Mouse (Mus musculus): ENCODE results near the gene Fcrlb.
"Not testable (repeated sequence)": the region's sequence is repeated elsewhere in the genome, so short reads cannot be mapped to it uniquely, and the experiment has no call there.

The Fcrlb gene

DNA sequence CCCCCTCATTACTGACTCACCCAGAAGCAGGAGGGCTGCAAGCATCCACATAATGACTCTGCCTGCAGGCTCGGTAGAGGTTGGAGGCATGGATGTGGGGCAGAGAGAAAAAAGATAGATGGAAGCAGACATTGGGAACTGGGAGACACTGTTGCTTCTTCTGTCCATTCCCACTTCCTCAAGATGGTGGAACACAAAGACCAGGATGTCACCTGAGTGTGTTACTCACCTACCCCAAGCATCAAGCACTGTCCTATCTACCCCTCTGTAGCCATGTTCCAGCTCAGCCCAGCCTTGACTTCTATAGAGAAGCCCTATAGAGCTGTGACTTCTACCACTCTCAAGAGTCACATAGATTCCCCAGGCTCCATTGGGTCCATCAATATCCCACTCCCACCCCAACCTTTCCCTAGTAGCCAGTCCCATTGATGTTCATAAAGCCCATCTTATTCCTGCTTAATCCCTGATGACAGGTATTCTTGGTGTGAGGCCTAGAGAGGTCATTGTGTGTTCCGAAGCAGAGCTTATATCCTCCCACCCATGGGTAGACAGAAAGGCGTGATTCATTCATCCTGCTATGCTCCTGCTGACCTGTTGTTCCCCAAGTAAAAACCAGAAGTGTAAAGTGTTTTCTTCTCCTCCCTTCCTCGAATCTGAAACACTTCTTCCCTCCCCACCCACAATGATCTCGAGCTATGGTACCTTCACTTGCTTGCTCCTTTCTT is at the start of gene Fcrlb:
Gene Fcrlb (minus strand): TSS at position 51 of the 725 bp plus-strand sequence.
- DNase-seq, result no peak

DNA sequence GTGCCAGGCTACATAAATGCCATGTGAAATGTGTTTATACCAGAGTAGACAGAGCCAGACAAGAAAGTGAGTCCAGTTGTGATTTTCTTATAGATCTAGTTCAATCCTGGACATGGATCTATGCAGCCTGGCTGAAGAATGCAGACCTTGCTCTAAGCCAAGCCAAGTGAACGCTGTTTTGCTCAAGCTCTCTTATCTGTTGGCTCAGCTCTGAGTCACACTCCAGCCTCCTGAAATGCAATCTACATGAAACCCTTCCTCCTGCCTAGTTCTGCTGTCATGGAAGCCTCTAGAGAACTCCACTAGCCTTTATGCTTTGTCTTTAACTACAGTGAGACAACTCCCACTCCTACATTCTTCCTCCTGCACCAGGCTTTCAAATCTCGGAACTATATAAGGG is 49.6 kb upstream of the Fcrlb start:
- no peak for DNase-seq

DNA sequence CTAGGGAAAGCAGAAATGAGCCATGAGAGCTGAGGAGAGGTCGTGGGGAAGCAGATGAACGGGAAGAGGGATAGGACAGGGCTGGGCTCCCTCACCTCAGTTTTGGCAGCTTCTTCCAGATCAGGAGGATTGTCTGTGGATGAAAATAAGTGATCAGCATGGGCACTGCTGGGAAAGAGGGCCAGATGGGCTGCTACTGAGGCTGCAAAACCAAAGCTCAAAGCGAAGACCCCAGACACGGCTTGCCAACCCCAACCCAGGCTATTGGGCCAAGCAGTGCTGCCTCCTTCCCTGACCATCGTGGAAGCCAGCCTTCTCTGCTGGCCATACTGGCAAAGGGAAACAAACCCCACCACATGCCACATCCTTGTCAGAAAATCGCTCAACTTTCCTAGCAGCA is 48.4 kb upstream of the Fcrlb start:
- no peak for DNase-seq

DNA sequence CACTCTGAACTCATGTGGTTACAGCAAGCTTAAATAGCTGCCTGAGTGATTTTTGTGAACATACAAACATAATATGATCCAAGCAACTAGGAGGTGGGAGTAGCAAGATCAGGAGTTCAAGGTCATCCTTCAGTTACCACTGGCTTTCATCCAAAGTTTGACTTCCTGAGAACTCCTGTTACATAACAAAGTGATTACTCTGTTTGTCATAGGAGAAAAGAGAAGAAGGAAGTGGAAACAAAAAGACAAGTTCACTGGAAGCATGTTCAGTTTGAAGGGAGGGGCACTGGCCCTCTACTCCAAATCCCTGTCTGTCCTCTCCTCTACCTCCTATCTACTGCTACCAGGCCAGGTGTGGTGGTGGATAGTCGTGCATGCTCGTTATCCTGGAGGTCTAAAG is 47.0 kb upstream of the Fcrlb start:
- DNase-seq, result no peak

DNA sequence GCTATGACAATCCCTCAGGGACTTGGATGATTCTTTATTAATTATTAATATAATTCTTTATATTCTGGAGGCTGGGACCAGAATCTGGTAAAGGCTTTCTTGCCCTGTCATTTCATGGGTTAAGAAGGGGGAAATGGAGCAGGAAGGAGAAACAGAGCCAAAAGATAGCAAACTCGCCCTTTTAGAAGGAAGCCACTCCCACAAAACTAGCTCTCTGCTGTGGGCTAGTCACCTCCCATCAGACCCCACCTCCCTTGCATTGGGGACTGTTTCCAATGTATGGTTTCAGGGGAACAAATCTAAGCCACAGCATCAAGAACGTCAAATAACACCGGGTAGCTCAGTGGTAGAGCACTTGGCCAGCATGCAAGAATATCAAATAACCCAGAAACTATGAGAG is 45.5 kb upstream of the Fcrlb start:
- no peak for DNase-seq

DNA sequence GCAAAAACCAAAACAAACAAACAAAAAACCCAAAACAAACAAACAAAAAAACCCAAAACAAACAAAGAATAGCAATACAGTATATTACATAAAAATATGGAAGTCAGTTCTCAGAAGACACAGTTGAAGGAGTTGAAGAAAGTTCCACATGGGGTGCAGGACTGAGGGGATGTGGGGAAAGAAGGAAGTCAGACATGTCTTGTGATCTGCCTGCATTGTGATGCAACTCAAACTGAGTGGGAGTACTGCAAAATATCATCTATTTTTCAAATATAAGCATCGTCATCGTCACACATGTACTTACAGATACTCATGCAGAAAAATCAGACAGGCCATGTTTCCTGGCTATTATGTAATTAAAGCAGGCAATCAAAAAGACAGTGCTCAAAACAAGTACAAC is 40.5 kb upstream of the Fcrlb start:
- DNase-seq, result peak in 1 of 2 experiments; percentile 23

DNA sequence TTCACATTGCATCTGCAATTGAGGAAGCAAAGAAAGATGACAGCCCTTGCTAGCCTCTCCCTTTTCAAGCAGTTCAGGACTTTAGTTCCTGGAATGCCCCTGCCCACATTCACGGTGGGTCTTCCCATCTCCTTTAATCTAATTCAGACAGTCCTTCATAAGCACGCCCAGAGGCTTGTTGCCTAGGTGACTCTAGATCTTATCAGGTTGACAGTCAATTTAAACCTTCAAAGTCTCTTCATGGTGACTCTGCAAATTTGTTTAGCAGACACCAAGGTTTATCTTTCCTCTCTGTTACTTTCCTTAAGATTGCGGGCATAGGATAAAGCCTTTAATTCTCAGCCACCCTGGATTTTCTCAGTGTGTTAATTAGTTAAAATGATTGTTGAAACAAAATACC is 38.0 kb upstream of the Fcrlb start:
- DNase-seq, result no peak

DNA sequence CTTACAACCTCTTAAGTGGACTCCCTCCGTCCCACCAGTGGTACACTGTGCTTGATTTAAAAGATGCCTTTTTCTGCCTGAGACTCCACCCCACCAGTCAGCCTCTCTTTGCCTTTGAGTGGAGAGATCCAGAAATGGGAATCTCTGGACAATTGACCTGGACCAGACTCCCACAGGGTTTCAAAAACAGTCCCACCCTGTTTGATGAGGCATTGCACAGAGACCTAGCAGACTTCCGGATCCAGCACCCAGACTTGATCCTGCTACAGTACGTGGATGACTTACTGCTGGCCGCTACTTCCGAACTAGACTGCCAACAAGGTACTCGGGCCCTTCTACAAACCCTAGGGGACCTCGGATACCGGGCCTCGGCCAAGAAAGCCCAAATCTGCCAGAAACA is 32.2 kb upstream of the Fcrlb start:
- not testable (repeated sequence) for DNase-seq

DNA sequence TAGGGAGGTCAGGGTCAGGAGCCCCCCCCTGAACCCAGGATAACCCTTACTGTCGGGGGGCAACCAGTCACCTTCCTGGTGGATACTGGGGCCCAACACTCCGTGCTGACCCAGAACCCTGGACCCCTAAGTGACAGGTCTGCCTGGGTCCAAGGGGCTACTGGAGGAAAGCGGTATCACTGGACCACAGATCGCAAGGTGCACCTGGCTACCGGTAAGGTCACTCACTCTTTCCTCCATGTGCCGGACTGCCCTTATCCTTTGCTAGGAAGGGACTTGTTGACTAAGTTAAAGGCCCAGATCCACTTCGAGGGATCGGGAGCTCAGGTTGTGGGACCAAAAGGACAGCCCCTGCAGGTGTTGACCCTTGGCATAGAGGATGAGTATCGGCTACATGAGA is 31.4 kb upstream of the Fcrlb start:
- DNase-seq, result not testable (repeated sequence)

DNA sequence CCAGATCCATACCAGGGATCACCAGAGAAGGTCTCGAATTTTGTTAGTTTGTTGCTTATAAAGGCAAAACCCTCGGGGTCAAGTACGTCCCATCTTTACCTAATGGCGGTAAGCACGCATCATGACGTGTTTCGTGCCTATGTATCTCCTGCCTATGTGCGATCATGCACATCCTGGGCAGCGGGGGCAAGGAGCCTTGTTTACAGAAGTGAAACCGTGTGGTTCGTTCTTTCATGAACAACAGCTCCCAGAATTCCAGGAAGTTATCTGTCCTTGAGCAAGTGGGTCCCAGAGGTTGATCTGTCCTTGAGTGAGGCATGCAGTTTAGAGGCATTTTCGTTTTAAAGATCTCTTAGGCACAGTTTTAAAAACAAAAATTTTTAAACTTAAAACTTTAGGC is 26.5 kb upstream of the Fcrlb start:
- peak; percentile 48 to 53 for DNase-seq

DNA sequence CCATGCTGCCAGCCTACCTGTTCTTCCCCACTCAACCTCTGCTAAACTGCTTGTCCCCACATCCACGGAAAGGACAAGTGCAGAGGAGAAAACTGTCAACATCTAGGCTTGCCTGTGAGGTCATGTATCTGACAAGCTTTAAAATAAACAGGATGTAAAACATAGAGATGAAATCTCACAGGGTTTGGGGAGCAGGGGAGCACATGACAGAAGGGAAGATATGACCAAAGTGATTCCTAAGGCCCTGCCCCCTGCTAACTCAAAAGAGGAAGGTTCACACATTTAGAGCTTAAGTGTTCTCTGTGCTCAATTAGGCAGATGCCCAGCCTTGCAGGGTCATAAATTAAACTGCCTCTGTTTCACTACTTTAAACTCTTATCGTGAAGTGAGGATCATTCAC is 21.6 kb upstream of the Fcrlb start:
- DNase-seq, result no peak

DNA sequence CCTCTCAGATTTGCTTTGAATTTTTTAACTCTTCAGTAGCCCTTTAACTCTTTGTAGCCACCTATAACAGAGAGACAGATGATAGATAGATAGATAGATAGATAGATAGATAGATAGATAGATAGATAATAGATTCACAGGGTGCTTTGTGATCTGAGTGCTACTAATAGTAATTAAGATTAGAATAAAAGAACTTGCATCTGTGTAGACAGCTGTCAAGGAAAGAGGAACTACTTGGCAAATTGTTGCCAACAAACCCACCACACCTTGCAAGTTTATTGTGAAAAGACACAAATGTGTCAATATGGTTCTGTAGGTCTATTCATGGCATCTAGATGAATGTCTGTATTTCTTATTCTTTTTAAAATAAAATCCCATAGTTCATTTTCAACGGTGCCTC is 21.2 kb upstream of the Fcrlb start:
- no peak for DNase-seq

DNA sequence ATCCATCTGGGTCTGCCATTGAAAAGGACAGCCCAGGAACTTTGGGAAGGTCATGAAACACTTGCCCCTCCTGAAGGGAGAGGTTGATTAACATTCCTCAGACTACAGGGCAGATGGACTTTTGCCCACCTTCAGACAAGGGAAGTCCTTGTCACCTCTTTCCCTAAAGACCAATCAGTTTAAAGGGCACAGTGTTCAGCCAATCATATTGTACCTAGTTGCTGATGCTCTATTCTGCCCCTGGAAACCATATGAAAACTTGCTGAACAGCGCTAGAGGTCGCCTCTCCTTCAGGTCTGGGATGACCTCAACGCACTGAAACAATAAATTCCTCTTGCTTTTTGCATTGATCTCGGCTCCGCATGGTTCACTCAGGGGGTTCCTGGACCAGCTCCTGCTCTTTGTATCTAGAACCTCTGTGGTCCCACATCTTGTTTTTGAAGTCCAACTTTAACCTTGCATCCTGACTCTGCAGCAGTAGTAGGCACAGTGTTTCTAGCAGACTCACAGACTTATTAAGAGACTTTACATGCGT is 20.7 kb upstream of the Fcrlb start:
- DNase-seq, result no peak

DNA sequence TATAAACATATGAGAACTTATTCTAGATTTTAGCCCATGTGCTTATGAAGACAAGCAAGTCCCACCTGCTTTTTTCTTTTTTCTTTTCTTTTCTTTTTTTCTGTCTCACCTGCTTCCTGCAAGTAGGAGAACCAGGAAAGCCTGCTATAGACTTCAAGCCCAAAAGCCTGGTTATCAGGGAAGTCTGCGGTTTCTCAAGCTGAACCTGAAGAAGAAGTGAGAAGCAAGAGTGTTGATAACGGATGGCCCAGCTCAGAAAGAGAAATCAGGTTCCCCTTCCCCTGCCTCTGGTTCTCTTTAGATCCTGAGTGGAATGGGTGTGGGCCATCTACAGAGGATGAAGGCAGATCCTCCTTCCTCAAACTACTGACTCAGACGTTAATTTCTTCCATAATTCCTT is 19.3 kb upstream of the Fcrlb start:
- DNase-seq, result no peak

DNA sequence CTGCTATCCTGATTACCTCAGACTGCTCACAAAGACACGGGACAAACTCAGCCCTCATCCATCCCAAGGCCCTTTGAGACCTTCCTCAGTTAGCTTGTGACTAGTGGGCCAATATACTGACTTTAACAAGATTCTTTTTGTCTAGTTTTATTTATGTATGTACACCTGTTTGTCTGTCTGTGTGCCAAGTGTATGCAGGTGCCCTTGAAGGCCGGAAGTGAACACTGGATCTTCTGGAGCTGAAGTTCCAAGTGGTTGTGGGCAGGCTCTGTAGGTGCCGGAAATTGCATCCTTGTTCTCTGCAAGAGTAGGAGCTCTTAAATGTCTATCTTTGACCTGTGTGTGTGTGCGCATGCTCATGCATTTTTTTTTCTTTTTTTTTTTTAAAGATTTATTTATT is 16.5 kb upstream of the Fcrlb start:
- no peak for DNase-seq

DNA sequence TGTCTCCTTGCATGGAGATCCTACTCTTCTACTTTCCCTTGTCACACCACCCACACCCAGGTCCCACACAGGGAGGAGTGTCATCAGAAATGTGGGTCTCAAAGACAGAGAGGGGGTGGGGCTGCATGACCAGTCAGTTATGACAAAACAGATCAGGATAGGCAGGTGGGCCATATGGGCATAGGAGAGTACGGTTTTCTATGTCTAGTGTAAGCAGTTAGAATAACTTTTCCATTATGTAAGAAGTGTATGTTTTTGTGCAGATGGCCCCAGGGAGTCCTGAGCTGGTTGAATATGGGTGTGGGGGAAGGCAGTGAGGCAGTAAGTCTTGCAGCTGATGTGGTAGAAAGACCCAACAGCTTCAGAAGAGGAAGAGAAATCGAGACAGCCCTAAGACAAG is 15.7 kb upstream of the Fcrlb start:
- no peak for DNase-seq

DNA sequence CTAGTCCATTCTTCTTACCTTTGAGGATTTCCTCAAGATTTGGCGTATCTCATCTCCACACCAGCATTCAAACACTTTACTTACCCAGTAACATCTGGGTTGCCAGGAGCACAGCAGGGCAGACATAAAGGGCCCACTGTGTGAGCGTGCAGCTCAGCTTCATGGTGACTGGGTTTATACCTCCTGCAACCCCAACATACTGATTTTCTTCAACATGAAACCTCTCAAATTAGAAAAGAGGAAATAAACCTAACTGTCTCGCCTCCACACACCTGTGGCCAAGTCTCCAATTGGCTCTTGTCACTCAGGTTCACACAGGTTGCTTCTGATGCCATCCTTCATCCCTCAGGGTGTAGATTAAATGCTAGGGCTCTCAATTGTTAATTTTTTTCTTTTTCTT is 14.6 kb upstream of the Fcrlb start, which contains the start of gene Fcrla:
Gene Fcrla (minus strand): TSS at position 206 of the 400 bp plus-strand sequence.
- no peak for DNase-seq

DNA sequence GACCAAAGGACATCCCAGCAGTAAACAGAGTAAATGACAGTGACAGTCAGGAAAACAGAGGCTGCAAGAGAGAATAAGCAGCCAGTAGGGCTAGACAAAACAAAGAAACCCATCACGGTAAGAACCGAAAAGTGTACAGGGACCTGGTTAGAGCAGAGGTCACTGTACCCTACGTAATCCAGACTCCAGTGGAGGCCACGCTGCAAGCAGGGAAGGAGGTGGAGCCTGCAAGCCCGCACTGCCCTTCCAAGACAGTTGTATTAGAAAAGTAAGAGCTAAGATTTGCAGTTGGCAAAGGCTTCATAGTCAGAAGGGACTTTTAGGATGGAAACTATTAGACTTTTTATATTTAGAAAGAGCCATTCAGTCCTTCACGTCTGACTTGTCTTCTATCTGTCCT is 14.2 kb upstream of the Fcrlb start:
- DNase-seq, result no peak

DNA sequence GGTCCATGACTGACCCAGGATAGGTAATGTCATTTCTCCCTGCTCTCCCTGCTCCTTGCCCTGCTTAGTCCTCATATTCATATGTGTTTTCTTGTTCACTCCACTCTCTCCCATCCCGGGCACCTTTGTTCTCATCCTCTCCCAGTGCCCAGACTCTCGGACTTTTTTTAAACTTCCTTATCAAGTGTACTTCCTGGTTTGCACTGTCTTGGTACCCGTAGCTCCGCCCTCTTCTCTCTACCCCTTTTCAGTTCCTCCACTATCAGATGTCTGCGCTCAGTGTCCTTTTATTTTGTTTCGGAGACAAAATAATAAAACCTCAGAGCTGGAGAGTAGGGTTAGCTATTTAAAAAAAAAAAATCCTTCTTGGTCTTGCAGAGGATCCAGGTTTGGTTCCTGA is 11.7 kb upstream of the Fcrlb start:
- peak in 1 of 2 experiments; percentile 26 for DNase-seq

DNA sequence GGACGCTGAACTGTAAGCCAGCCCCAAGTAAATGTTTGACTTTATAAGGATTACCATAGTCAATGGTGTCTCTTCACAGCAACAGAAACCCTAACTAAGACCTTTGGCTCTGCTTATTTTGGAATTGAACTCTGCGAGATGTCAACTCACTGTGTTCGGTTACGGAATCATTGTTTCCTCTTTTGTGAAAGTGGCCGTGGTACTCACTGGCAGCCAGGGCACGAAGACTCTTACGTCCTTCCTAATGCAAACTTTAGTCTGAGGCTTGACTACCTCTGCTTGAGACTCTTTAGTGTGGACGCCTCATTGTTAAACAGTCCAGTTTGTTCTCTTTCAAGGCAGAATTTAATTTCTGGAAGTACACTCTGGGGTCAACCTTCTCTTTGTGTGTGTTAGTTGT is 6.6 kb upstream of the Fcrlb start:
- no peak for DNase-seq

DNA sequence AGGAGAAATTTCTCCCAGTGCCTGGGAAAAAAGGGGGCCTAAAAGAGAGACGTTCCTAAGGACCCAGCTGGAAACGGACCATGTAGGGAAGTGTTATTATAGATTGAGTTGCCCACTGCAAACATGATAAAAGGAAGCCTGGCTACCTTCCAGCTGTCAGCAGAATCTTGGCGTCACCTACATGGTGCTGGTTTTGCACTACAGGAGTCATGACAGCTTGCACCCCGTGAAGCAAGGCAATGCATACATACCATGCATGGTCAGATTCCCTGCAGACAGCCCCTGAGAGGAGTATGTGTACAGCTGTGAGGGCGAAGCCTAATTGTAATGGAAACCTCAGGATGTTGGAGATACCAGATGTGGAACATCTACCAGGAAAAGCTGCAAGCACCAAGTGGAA is 2.9 kb upstream of the Fcrlb start:
- DNase-seq, result no peak

DNA sequence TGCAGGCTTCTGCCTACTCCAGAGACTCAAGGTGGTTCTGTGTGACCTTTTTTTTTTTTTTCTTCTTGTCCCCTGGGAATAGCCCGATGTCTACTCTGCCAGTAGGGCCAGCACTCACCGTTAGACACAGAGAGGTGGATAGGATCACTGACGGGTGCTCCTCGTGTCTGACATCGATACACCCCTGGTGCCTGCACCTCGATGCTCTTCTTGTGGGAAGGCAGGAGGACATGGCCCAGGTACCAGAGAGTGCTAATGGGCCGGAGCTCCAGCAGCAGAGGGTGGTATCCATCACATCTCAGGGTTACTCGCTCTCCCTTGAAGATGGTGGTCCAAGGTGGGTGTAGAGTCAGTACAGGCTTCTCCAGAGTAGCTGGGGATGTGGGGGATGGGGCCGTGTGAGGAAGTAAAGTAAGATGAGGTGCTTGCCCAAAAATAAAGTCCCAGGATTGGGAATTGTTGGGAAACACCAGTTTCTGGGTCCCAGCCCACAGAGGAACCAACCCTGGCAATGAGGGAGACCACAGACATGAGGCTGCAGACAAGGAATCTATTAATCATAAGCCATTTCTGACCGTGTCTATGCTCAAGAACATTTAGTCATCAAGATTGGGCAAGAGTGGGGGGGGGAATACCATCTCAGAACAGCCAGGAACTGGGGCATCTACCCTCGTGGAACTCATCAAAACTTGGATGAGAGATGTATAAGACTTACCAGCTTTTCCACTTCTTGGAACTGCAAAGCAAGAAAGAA is 657 bp downstream of the Fcrlb start:
- DNase-seq, result no peak

DNA sequence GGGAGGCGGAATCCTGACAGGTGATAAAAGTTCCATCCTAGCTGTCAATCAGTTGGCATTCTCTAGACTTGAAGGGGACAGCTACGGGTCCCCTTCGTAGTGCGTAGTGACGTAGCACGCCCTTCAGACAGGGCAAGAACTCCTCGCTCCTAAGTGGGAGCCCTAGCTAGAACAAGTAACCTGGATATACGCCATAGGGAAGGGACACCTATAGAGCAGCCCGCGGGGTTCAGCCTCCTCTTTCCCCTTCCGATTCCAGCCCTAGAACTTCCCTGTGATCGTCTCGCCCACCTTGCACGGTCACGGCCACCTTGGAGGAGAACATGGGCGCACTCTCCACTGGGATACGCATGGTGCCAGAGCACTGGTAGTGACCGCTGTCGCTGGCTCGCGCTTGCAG is 4.4 kb downstream of the Fcrlb start:
- no peak for DNase-seq

DNA sequence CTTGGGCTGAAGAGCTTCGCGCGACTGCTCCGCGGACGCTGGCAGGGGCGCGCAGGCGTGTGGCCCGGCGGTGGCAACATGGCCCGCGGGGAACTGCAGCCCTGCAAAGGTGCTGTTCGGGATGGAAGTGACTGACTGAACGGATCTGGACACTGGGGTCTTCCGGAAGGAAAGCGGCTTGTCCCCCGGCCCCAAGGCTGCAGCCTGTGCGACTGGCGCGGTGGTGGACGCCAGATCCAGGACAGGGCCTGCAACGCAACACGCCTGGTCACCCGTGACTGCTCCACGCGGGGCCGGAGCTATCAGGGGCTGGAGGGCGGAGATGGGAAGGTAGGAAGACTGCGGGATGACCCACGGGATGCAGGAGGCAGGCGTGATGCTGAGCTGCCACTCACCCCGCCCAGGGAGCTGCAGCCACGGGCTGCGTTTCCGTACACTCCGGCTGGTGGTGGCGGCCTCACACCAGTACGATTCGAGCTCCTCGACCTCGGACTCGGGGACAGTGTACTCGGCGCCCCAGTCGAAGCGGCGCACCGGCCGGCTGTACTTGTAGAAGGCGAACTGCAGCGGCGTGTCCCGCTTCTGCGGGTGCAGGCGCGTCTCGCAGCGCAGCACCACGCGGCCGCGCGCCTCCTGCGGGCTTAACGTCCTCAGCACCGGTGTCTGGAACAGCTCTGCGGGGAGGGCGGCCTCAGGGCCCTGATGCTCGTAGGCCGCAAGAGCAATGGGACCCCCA is 5.1 kb downstream of the Fcrlb start:
- DNase-seq, result no peak
